Mouse (Mus musculus) megakaryocyte, embryonic 14.5 days (primary cell): ENCODE measurements around the gene Cnga1. TPM values are rescaled to one million over a fixed set of nuclear protein-coding genes. Genes with fewer than 3 reads are reported as not detected.

ENCODE experiments used
- H3K27me3 ChIP-seq: replicated peaks from 2 replicates; pipeline ENCODE3; 2012; ENCODE audit warnings: inconsistent platforms
- H3K36me3 ChIP-seq: replicated peaks from 2 replicates; pipeline ENCODE3; 2012; ENCODE audit warnings: low read length, inconsistent platforms, mixed read lengths
- H3K4me1 ChIP-seq: 2 replicates; pipeline ENCODE4 v1.6.1; 2012; ENCODE audit warnings: inconsistent platforms
- H3K4me3 ChIP-seq: replicated peaks from 2 replicates; pipeline ENCODE3; 2012; ENCODE audit warnings: moderate library complexity, mild to moderate bottlenecking, inconsistent platforms
- H3K9me3 ChIP-seq: 2 replicates; pipeline ENCODE4 v1.6.1; 2012; ENCODE audit warnings: inconsistent platforms
- FLI1 ChIP-seq: IDR thresholded peaks from 2 replicates; pipeline ENCODE4 v1.6.1; 2012; ENCODE audit warnings: low read length, inconsistent platforms, mixed read lengths
- GATA1 ChIP-seq: IDR thresholded peaks from 3 replicates; pipeline ENCODE4 v1.6.1; 2012; ENCODE audit warnings: mixed read lengths, low read length, inconsistent platforms, borderline replicate concordance
- polyA plus RNA-seq: library from polyadenylated mRNA; stranded (reverse); fragments of >175 nt; gene quantifications from 2 replicates; pipeline ENCODE4 v1.2.3, GENCODE M21; 2012; ENCODE audit warnings: low replicate concordance; ENCODE audit not compliant: insufficient read depth

Cnga1 gene
- polyA plus RNA-seq, 1 experiment, result not detected

DNA sequence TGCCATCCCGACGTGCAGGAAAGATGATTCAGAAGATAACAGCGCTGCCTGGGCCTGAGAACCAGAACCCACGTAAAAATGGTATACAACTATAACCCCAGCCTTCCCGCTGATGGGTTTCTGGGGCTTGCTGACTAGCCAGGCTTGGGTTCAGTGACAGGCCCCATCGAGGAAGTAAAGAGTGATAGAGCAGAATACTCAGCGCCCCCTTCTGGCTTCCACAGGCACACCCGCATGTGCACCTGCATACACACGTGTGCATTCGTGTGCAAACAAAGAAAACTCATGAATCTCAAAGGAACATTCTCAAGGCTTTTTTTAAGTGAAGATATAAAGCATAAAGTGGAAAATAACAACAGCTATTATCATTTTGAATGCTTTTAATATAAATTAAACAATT is 2.1 kb upstream of the Cnga1 start:
- H3K4me1 ChIP-seq, result peaks cover 16% of the 10 kb centered on the region
- no peak overlapping the region for H3K4me3 ChIP-seq
- H3K27me3 ChIP-seq, result peaks cover 53% of the 10 kb centered on the region
- H3K9me3 ChIP-seq, result no peaks in the 10 kb centered on the region
- no peak for TF ChIP-seq GATA1
- no peak for TF ChIP-seq FLI1
- H3K36me3 ChIP-seq, result no peaks in the 10 kb centered on the region

- no peak for TF ChIP-seq FLI1
- TF ChIP-seq GATA1, result no peak
- Histone ChIP-seq H3K4me1 (peaks cover 16% of the 10 kb centered on the region), H3K9me3 (no peaks in the 10 kb centered on the region), H3K27me3 (peaks cover 37% of the 10 kb centered on the region), H3K36me3 (no peaks in the 10 kb centered on the region), H3K4me3 (no peak overlapping the region)
Measured at GRCm38 (mm10) chr5:72643655-72644054, 420 bp downstream of the Cnga1 start.

DNA sequence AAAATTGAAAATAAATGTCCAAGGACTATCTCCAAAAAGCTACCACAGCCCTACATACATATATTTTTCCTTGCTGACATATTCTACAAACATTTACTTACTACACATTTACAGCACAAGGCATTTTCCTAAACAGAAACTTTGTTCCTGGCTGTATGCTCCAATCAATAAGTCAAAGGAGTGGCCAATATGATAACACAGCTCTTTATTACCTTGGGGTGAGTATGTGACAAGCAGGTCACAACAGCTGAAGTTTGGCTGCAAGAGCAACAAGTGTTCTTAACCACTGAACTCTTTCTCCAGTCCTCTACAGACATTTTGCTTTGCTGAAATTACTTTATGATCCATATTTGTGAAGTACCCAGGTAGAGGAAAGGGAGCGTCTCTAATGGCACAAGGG is 4.0 kb downstream of the Cnga1 start:
- H3K4me3 ChIP-seq, result no peak overlapping the region
- no peaks in the 10 kb centered on the region for H3K9me3 ChIP-seq
- H3K36me3 ChIP-seq, result no peaks in the 10 kb centered on the region
- peaks cover 12% of the 10 kb centered on the region for H3K4me1 ChIP-seq
- peaks cover 10% of the 10 kb centered on the region for H3K27me3 ChIP-seq
- TF ChIP-seq FLI1, result no peak
- no peak for TF ChIP-seq GATA1

DNA sequence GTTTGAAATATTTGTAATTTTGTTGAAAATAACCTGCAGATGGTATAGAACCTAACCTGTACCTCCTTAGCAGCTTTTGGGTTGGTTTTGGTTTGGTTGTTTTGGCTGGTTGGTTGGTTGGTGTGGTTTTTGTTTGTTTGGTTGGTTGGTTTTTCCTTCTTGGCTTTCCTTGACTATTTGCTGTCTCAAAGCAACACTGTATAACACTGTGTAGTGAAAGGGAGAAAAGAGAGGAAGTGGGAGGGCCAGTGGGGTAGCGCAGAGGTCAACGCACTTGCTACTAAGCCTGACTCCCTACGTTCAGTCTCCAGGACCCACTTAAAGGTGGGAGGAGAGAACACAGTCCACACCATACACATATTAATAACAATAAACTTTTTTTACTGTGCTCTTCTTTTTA is 7.5 kb downstream of the Cnga1 start:
- TF ChIP-seq GATA1 (no peak), FLI1 (no peak)
- Histone ChIP-seq H3K27me3 (no peaks in the 10 kb centered on the region), H3K36me3 (no peaks in the 10 kb centered on the region), H3K4me3 (no peak overlapping the region), H3K9me3 (no peaks in the 10 kb centered on the region), H3K4me1 (peaks cover 21% of the 10 kb centered on the region)

DNA sequence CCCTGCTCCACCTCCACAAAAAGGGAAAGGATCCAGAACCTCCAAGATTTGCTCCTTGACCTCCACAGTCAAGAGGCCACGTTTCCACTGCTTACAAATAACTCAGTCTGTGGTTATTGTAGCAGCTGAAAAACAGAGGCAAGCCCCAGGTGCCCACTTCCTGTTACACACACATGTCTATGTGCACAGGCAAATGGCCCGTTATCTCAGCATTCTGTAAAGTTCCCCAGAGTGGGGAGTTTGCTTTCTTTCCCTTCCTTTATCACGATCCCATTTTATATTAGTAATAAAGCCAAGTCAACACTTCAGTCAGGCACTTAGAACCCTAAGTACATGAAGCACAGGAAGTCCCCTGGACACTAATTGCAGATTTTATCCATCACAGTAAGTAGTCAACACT is 8.0 kb downstream of the Cnga1 start:
- Histone ChIP-seq H3K27me3 (no peaks in the 10 kb centered on the region), H3K4me3 (no peak overlapping the region), H3K9me3 (no peaks in the 10 kb centered on the region), H3K4me1 (peaks cover 21% of the 10 kb centered on the region), H3K36me3 (no peaks in the 10 kb centered on the region)
- TF ChIP-seq FLI1, result no peak
- TF ChIP-seq GATA1, result no peak

GRCm38 (mm10) chr5:72634791-72635271 is 9.2 kb downstream of the Cnga1 start:
- H3K9me3 ChIP-seq, result no peaks in the 10 kb centered on the region
- no peaks in the 10 kb centered on the region for H3K27me3 ChIP-seq
- H3K4me1 ChIP-seq, result peaks cover 21% of the 10 kb centered on the region
- no peak for TF ChIP-seq GATA1
- peak overlapping the region; percentile 84 for H3K4me3 ChIP-seq
- H3K36me3 ChIP-seq, result no peaks in the 10 kb centered on the region

GRCm38 (mm10) chr5:72630026-72630425 is 14.0 kb downstream of the Cnga1 start:
- Histone ChIP-seq H3K4me3 (no peak overlapping the region), H3K9me3 (no peaks in the 10 kb centered on the region), H3K4me1 (peaks cover 8% of the 10 kb centered on the region), H3K27me3 (peaks cover 2% of the 10 kb centered on the region), H3K36me3 (no peaks in the 10 kb centered on the region)
- TF ChIP-seq GATA1, result no peak
- no peak for TF ChIP-seq FLI1

DNA sequence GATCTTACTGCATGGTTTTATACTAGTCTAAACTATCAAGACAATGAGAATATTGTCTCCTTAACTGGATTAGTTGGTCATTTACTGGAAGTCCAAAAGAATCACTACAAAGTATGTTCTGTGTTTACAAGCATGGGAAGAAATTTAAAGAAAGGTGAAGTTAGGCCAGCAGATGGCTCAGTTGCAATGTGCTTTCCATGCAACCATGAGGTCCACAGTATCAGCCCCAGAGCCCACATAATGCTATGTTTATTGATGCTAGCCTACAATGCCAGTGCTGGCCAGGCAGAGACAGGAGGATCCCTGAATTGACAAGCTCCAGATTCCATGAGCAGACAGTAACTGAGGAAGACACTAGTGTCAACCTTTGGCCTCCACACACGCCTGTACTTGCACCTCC is 23.1 kb downstream of the Cnga1 start:
- no peak overlapping the region for H3K4me3 ChIP-seq
- no peaks in the 10 kb centered on the region for H3K9me3 ChIP-seq
- no peaks in the 10 kb centered on the region for H3K36me3 ChIP-seq
- no peaks in the 10 kb centered on the region for H3K27me3 ChIP-seq
- peaks cover 13% of the 10 kb centered on the region for H3K4me1 ChIP-seq
- TF ChIP-seq GATA1, result no peak
- TF ChIP-seq FLI1, result no peak

DNA sequence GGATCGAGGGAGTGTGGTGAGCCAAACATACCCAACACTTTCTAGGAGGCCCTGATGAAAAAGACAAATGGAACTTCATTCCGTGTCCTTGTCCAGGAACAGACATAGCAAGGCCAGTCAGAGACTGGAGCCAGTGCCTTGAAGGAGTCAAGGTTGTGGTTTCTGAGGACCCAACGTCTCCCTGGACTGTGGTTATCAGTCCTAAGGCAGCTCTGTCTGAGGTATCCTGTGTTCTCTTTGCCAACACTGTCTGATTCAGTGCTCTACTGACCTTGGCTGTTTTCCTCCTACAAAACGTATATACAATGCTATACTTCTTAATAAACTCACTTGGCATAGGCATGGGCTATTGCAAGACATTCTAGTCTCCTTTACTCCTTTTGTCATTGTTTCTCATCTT is 26.7 kb downstream of the Cnga1 start:
- no peak overlapping the region for H3K4me3 ChIP-seq
- no peaks in the 10 kb centered on the region for H3K36me3 ChIP-seq
- H3K27me3 ChIP-seq, result no peaks in the 10 kb centered on the region
- TF ChIP-seq FLI1 (no peak), GATA1 (no peak)
- H3K9me3 ChIP-seq, result no peaks in the 10 kb centered on the region
- peaks cover 13% of the 10 kb centered on the region for H3K4me1 ChIP-seq

GRCm38 (mm10) chr5:72603138-72603537 is 40.9 kb downstream of the Cnga1 start:
- Histone ChIP-seq H3K27me3 (peaks cover 1% of the 10 kb centered on the region), H3K4me1 (no peaks in the 10 kb centered on the region), H3K36me3 (no peaks in the 10 kb centered on the region), H3K4me3 (no peak overlapping the region), H3K9me3 (no peaks in the 10 kb centered on the region)
- TF ChIP-seq GATA1, result no peak
- TF ChIP-seq FLI1, result no peak

- H3K36me3 ChIP-seq, result no peaks in the 10 kb centered on the region
- no peak overlapping the region for H3K4me3 ChIP-seq
- H3K9me3 ChIP-seq, result no peaks in the 10 kb centered on the region
- H3K27me3 ChIP-seq, result no peaks in the 10 kb centered on the region
- TF ChIP-seq FLI1, result no peak
- no peak for TF ChIP-seq GATA1
- no peaks in the 10 kb centered on the region for H3K4me1 ChIP-seq
Measured at GRCm38 (mm10) chr5:72601006-72601405, 43.1 kb downstream of the Cnga1 start.
